Mouse (Mus musculus) forebrain, embryonic 14.5 days (tissue): ENCODE data around the gene Celf5. TPM values are rescaled to one million over a fixed set of nuclear protein-coding genes. Genes with fewer than 3 reads are reported as not detected.

Experiments used
- ATAC-seq: fragments of 200-750 bp; cut with Nextera tagmentation; 2 replicates; pipeline ENCODE4 v1.8.0; 2017; ENCODE audit warnings: mild to moderate bottlenecking, moderate library complexity
- DNase-seq: peaks from one replicate; pipeline ENCODE4 v3.0.0-alpha.2; 2015; ENCODE audit warnings: low spot score
- H3K27ac ChIP-seq: fragments of 300-500 bp; sonication (generic); 2 replicates; pipeline ENCODE4 v1.5.1; 2014; ENCODE audit warnings: low read depth, mild to moderate bottlenecking, control low read depth, low read length, moderate library complexity
- H3K27me3 ChIP-seq: fragments of 300-500 bp; sonication (generic); replicated peaks from 2 replicates; pipeline ENCODE4 v1.6.1; 2014; ENCODE audit warnings: low read length, control low read depth, mixed read lengths; ENCODE audit not compliant: control insufficient read depth, insufficient read depth
- H3K36me3 ChIP-seq: fragments of 300-500 bp; sonication (generic); 2 replicates; pipeline ENCODE4 v1.6.1; 2014; ENCODE audit warnings: low read length, control low read depth; ENCODE audit not compliant: control insufficient read depth, insufficient read depth
- H3K4me1 ChIP-seq: fragments of 300-500 bp; sonication (generic); 2 replicates; pipeline ENCODE4 v1.6.1; 2014; ENCODE audit warnings: antibody characterized with exemption, low read length, control low read depth; ENCODE audit not compliant: control insufficient read depth, insufficient read depth
- H3K4me2 ChIP-seq: fragments of 300-500 bp; sonication (generic); 2 replicates; pipeline ENCODE4 v1.6.1; 2014; ENCODE audit warnings: mild to moderate bottlenecking, control low read depth, low read length
- H3K4me3 ChIP-seq: fragments of 300-500 bp; sonication (generic); 2 replicates; pipeline ENCODE4 v1.5.1; 2014; ENCODE audit warnings: low read depth, low read length, control low read depth
- H3K9ac ChIP-seq: fragments of 300-500 bp; sonication (generic); 2 replicates; pipeline ENCODE4 v1.6.1; 2014; ENCODE audit warnings: mild to moderate bottlenecking, low read length, control low read depth, moderate library complexity
- H3K9me3 ChIP-seq: fragments of 300-500 bp; sonication (generic); replicated peaks from 2 replicates; pipeline ENCODE4 v1.6.1; 2016; ENCODE audit warnings: low read length, control low read depth, mixed read lengths; ENCODE audit not compliant: control insufficient read depth
- WGBS: fragments of 180-500 bp; shearing (Covaris S2); extraction: QIAGEN DNeasy Blood & Tissue Kit; methylation state at CpG from one replicate; pipeline ENCODE4 v1.1.7; 2014; 5-methylcytosine and 5-hydroxymethylcytosine counted together
- polyA plus RNA-seq: library from polyadenylated mRNA; unstranded; fragments of >200 nt; fragmentation: Nextera tagmentation; extraction: Ambion mirVana; gene quantifications from 2 replicates; pipeline ENCODE4 v1.2.1, GENCODE M21; 2014

The Celf5 gene
- polyA plus RNA-seq: 57.9 and 69.6 TPM in 2 replicates

- 0% methylated on average over 24 of the region's 36 CpGs for WGBS
- H3K36me3 ChIP-seq: peaks cover 15% of the 10 kb centered on the region
- peak within 1 kb of the TSS; percentile 70 for H3K27ac ChIP-seq
- DNase-seq (peak; percentile 67), ATAC-seq (peak; percentile 81)
- H3K4me3 ChIP-seq: peak within 1 kb of the TSS; percentile 72
- peaks cover 23% of the 10 kb centered on the region for H3K4me1 ChIP-seq
- peak within 1 kb of the TSS; percentile 60 for H3K4me2 ChIP-seq
- H3K27me3 ChIP-seq: no peaks in the 10 kb centered on the region
- no peaks in the 10 kb centered on the region for H3K9me3 ChIP-seq
- H3K9ac ChIP-seq: peak within 1 kb of the TSS; percentile 85
These were observed at the start of gene Celf5 for GRCm38 (mm10) chr10:81482533-81482889. Gene Celf5 (minus strand): TSS chr10:81482709.

DNA sequence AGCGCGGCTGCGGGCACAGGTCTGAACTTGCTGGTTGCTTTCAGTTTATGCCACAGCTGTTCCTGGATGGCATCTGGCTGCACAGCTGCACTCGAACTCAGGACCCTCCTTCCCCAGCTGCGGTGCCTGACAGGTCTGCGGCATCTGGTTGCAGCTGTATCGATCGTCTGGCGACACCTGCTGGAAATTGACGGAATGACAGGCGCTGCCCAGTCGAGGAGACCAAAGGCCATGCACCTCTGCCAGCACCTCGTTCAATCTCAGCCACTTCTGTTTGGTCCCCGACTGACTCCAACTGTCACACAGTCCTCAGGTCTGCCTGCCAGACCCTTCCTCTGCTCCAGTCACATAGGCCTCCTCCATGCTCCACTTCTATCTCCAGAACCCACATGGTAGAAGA, 44.3 kb upstream of the Celf5 start:
- no peak overlapping the region for H3K9ac ChIP-seq
- H3K27me3 ChIP-seq: no peaks in the 10 kb centered on the region
- no peaks in the 10 kb centered on the region for H3K9me3 ChIP-seq
- H3K4me1 ChIP-seq: no peaks in the 10 kb centered on the region
- peak; percentile 58; the same call in 1 of the 2 replicates for ATAC-seq
- H3K4me2 ChIP-seq: no peak overlapping the region
- H3K27ac ChIP-seq: no peak overlapping the region
- peaks cover 29% of the 10 kb centered on the region for H3K36me3 ChIP-seq
- WGBS: 14% methylated on average over 14 of the region's 14 CpGs
- DNase-seq: peak; percentile 55
- H3K4me3 ChIP-seq: no peak overlapping the region

GRCm38 (mm10) chr10:81525017-81525694, 42.6 kb upstream of the Celf5 start:
- WGBS: 72% methylated on average over 12 of the region's 13 CpGs
- no peak overlapping the region for H3K4me3 ChIP-seq
- ATAC-seq (no peak), DNase-seq (no peak)
- H3K36me3 ChIP-seq: peaks cover 13% of the 10 kb centered on the region
- no peak overlapping the region for H3K27ac ChIP-seq
- H3K4me1 ChIP-seq: no peaks in the 10 kb centered on the region
- no peaks in the 10 kb centered on the region for H3K27me3 ChIP-seq
- no peak overlapping the region for H3K4me2 ChIP-seq
- no peaks in the 10 kb centered on the region for H3K9me3 ChIP-seq
- H3K9ac ChIP-seq: no peak overlapping the region

GRCm38 (mm10) chr10:81524051-81524605, 41.6 kb upstream of the Celf5 start, which contains the start of gene Gna15:
Gene Gna15 (minus strand): TSS chr10:81524225.
- Histone ChIP-seq H3K4me3 (no peak within 1 kb of the TSS), H3K9me3 (no peaks in the 10 kb centered on the region), H3K27me3 (no peaks in the 10 kb centered on the region), H3K4me1 (no peaks in the 10 kb centered on the region), H3K4me2 (no peak within 1 kb of the TSS), H3K36me3 (peaks cover 3% of the 10 kb centered on the region), H3K27ac (no peak within 1 kb of the TSS), H3K9ac (no peak within 1 kb of the TSS)
- no peak for ATAC-seq
- no peak for DNase-seq
- WGBS: 27% methylated on average over 9 of the region's 9 CpGs

DNA sequence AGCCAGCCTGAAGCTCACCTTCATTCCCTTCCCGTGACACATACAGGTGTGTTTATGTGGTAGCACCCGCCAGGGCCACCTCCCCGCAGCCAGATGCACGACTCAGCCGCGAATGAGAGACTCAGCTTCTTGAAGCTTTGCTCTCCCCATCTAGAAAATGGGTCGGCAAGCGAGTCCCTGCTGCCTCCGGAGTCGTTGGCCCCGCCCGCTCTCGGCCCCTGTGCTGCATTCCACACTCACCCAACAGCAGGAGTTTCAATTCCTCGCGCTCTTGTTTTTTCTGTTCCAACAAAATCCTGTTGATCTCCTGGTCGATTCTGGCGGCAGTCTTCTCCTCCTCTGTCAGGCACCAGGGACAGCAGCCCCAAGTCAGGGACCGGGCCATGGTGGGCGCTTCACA, 41.1 kb upstream of the Celf5 start:
- DNase-seq (no peak), ATAC-seq (no peak)
- Histone ChIP-seq H3K9ac (no peak overlapping the region), H3K4me1 (no peaks in the 10 kb centered on the region), H3K4me2 (no peak overlapping the region), H3K27me3 (no peaks in the 10 kb centered on the region), H3K9me3 (no peaks in the 10 kb centered on the region), H3K27ac (no peak overlapping the region), H3K4me3 (no peak overlapping the region), H3K36me3 (no peaks in the 10 kb centered on the region)
- 36% methylated on average over 19 of the region's 19 CpGs for WGBS

DNA sequence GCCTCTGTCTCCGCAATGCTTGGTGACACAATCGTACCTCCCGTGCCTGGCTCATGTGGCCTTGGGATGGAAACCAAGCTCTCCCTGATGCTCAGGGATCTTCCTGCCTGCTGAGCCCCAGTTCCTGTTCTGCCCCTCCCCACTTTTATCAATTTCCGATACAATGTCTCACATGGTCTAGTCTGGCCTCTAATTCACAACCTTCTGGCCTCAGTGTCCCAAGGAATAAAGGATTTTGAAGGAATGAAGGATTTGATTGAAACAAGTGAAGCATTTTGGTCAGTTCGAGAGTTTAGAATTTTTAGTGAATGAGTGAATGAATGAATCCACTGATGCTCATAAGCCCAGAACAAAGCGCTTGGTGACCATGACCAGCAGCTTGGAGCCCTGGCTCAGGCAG, 40.6 kb upstream of the Celf5 start:
- Histone ChIP-seq H3K27me3 (no peaks in the 10 kb centered on the region), H3K27ac (no peak overlapping the region), H3K9ac (no peak overlapping the region), H3K4me3 (no peak overlapping the region), H3K4me2 (no peak overlapping the region), H3K9me3 (no peaks in the 10 kb centered on the region), H3K4me1 (no peaks in the 10 kb centered on the region), H3K36me3 (no peaks in the 10 kb centered on the region)
- WGBS: 77% methylated on average over 6 of the region's 6 CpGs
- ATAC-seq: no peak
- DNase-seq: no peak

- 77% methylated on average over 3 of the region's 3 CpGs for WGBS
- Histone ChIP-seq H3K4me1 (no peaks in the 10 kb centered on the region), H3K27me3 (no peaks in the 10 kb centered on the region), H3K4me2 (no peak overlapping the region), H3K27ac (no peak overlapping the region), H3K9me3 (no peaks in the 10 kb centered on the region), H3K9ac (no peak overlapping the region), H3K36me3 (no peaks in the 10 kb centered on the region), H3K4me3 (no peak overlapping the region)
- ATAC-seq (no peak), DNase-seq (no peak)
These were observed 37.5 kb upstream of the Celf5 start for GRCm38 (mm10) chr10:81519978-81520365.

DNA sequence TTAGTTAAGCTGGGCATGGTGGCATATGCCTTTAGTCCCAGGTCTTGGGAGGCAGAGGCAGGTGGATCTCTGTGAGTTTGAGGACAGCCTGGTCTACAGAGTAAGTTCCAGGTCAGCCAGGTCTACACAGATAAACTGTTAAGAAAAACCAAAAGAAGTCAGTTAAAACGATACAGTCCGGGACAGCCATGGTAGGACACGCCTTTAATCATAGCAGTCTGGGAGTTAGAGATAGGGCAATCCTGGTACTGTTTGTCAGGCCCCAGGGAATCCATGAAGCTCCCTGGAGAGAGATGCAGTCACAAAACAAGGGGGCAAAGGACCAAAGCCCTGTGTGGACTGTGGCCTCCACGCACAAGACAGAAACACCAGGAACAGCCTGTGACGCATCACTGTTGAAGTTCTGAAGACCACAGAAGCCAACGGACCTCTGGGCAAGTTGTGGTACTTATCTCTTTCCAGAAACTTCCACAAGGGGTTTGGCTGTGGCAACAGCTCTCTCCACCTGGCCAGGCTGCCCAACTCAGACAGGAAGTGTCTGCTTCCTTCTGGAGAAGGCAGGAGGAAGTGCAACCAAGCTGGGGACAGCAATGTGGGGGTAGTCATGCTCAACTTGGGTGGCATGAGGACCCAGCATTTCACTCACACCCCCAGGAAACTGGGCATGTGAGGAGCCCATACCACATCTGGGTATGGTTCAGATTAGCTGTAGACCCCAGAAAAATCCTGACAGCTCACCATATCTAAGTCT, 36.9 kb upstream of the Celf5 start:
- H3K4me3 ChIP-seq: no peak overlapping the region
- H3K36me3 ChIP-seq: no peaks in the 10 kb centered on the region
- no peak overlapping the region for H3K9ac ChIP-seq
- H3K4me1 ChIP-seq: no peaks in the 10 kb centered on the region
- ATAC-seq (no peak), DNase-seq (no peak)
- H3K4me2 ChIP-seq: no peak overlapping the region
- no peak overlapping the region for H3K27ac ChIP-seq
- no peaks in the 10 kb centered on the region for H3K27me3 ChIP-seq
- H3K9me3 ChIP-seq: no peaks in the 10 kb centered on the region
- WGBS: 92% methylated on average over 6 of the region's 6 CpGs

- ATAC-seq: 0 out of 2 replicates have a peak, but pooled peaks have one; percentile 20
These were observed 36.0 kb upstream of the Celf5 start for GRCm38 (mm10) chr10:81518546-81518945.

More at GRCm38 (mm10) chr10:81518546-81518945, 36.0 kb upstream of the Celf5 start:
- H3K4me1 ChIP-seq: no peaks in the 10 kb centered on the region
- H3K4me2 ChIP-seq: no peak overlapping the region
- H3K27ac ChIP-seq: no peak overlapping the region
- no peaks in the 10 kb centered on the region for H3K9me3 ChIP-seq
- peak; percentile 66 for DNase-seq
- no peak overlapping the region for H3K9ac ChIP-seq
- WGBS: 12% methylated on average over 4 of the region's 4 CpGs
- no peak overlapping the region for H3K4me3 ChIP-seq
- H3K36me3 ChIP-seq: no peaks in the 10 kb centered on the region
- no peaks in the 10 kb centered on the region for H3K27me3 ChIP-seq
